Mouse (Mus musculus): ENCODE data around the gene Bcam. TPM values are rescaled to one million over a fixed set of nuclear protein-coding genes. Genes with fewer than 3 reads are reported as not detected.
A peak's percentile ranks its signal among the peaks of the same experiment; 100 is the strongest.

Gene Bcam
- total and polyA plus RNA-seq, 3 experiments = 2.6 to 8.1 TPM; not detected in 1

DNA sequence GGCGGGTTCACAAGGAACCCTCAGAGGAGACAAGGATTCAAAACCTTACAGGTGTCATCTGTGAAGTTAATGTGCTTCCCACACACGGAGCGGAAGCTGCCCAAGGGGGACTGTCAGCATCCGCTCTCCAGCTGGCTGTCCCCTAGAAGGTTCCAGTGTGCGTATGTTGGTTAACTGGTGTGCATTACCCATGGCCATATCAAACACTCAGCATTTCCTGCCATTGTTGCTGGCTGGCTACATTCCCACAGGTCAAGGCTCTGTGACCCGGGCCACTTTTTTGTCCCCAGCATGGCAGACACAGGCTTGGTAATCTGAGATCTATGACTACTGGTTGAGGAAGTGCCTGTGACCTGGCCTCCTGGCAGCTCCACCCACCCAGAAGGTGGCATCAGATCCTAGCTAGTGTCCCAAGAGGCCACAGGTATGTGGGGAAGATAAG is 48.0 kb downstream of the Bcam start:
- Histone ChIP-seq H3K9me3 (replicated peaks; ENCODE audit: insufficient read depth, low read length) (no peaks in the 10 kb centered on the region), H3K4me1 (ENCODE audit: control insufficient read depth in 1 of 2, insufficient read depth in 2 of 2, low read length in 2 of 2) (peaks cover 0 to 10% of the 10 kb centered on the region in 2 experiments; a peak in 2 of 4 replicates), H3K36me3 (ENCODE audit: control insufficient read depth in 1 of 2, insufficient read depth in 2 of 2, low read length in 2 of 2) (peaks cover 0 to 5% of the 10 kb centered on the region in 2 experiments; a peak in 2 of 4 replicates), H3K27me3 (ENCODE audit: control insufficient read depth in 1 of 2, insufficient read depth in 2 of 2, low read length in 2 of 2) (no peaks in the 10 kb centered on the region), H3K4me3 (ENCODE audit: control insufficient read depth in 1 of 2, insufficient read depth in 1 of 2, low read depth in 2 of 2, low read length in 2 of 2) (no peak overlapping the region), H3K27ac (ENCODE audit: control insufficient read depth, low read depth, low read length) (no peak overlapping the region), H3K9ac (ENCODE audit: control insufficient read depth, low read depth, low read length, poor library complexity, severe bottlenecking) (no peak overlapping the region), H3K79me2 (ENCODE audit: control insufficient read depth, insufficient read depth, low read length, poor library complexity) (no peaks in the 10 kb centered on the region)
- TF ChIP-seq MEF2A (IDR thresholded peaks at IDR 0.05; ENCODE audit: extremely low read depth, insufficient replicate concordance, low read depth, low read length, poor library complexity, severe bottlenecking) = no peak
- no peak for TF ChIP-seq MAX (IDR thresholded peaks at IDR 0.05; ENCODE audit: low read length)
- TF ChIP-seq RCOR1 (IDR thresholded peaks at IDR 0.05; ENCODE audit: low read depth, low read length) = no peak
- TF ChIP-seq ZMIZ1 (IDR thresholded peaks at IDR 0.05; ENCODE audit: low read depth, low read length) = no peak
- TF ChIP-seq MXI1 (IDR thresholded peaks at IDR 0.05; ENCODE audit: low read depth, low read length) = no peak
- TF ChIP-seq ETS1 (IDR thresholded peaks at IDR 0.05; ENCODE audit: low read depth, low read length) = no peak
- no peak for TF ChIP-seq E2F4 (IDR thresholded peaks at IDR 0.05; ENCODE audit: borderline replicate concordance, low read depth, low read length)
- TF ChIP-seq USF1 (IDR thresholded peaks at IDR 0.05; ENCODE audit: low read depth, low read length) = no peak
- no peak for TF ChIP-seq SIN3A (IDR thresholded peaks at IDR 0.05; ENCODE audit: low read length)
- TF ChIP-seq HCFC1 (IDR thresholded peaks at IDR 0.05; ENCODE audit: low read depth, low read length) = no peak
- DNase-seq (ENCODE audit: low read depth, low spot score) = peak; percentile 45

DNA sequence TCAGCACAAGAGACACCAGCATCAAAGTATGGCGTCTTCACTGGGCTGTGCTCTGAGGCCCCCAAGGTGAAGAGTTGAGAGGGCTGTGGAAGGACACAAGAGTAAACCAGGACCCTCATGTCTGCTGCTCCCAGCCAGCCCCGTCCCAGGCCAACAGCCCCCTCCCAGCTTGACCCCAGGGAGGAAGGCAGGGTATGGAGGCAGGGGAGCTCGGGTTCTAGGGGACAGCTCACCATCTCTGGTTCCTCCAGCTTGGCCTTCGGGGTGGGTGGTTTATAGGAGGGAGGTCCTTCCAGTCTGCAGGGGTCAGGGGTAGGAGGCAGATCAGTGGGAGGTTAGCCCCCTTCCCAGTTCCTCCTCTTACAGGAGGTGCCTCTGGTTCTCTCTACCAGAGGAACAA is 51.6 kb downstream of the Bcam start:
- Histone ChIP-seq H3K27ac (ENCODE audit: control insufficient read depth, low read depth, low read length) (no peak overlapping the region), H3K9ac (ENCODE audit: control insufficient read depth, low read depth, low read length, poor library complexity, severe bottlenecking) (no peak overlapping the region), H3K4me1 (ENCODE audit: control insufficient read depth in 1 of 2, insufficient read depth in 2 of 2, low read length in 2 of 2) (peaks cover 0 to 21% of the 10 kb centered on the region in 2 experiments; a peak in 2 of 4 replicates), H3K9me3 (replicated peaks; ENCODE audit: insufficient read depth, low read length) (no peaks in the 10 kb centered on the region), H3K27me3 (ENCODE audit: control insufficient read depth in 1 of 2, insufficient read depth in 2 of 2, low read length in 2 of 2) (no peaks in the 10 kb centered on the region), H3K36me3 (ENCODE audit: control insufficient read depth in 1 of 2, insufficient read depth in 2 of 2, low read length in 2 of 2) (peaks cover 0 to 10% of the 10 kb centered on the region in 2 experiments; a peak in 2 of 4 replicates), H3K4me3 (ENCODE audit: control insufficient read depth in 1 of 2, insufficient read depth in 1 of 2, low read depth in 2 of 2, low read length in 2 of 2) (no peak overlapping the region), H3K79me2 (ENCODE audit: control insufficient read depth, insufficient read depth, low read length, poor library complexity) (peaks cover 10% of the 10 kb centered on the region)
- DNase-seq (ENCODE audit: low read depth, low spot score) = no peak
- TF ChIP-seq POLR2A (IDR thresholded peaks at IDR 0.05; ENCODE audit: control insufficient read depth in 1 of 2, insufficient read depth in 1 of 2, low read depth in 1 of 2, low read length in 2 of 2, poor library complexity in 1 of 2) (no peak), ZNF384 (IDR thresholded peaks at IDR 0.05; ENCODE audit: low read depth, low read length) (no peak), UBTF (IDR thresholded peaks at IDR 0.05; ENCODE audit: borderline replicate concordance, insufficient read depth, low read depth, low read length) (no peak), MXI1 (IDR thresholded peaks at IDR 0.05; ENCODE audit: low read depth, low read length) (no peak), ZMIZ1 (IDR thresholded peaks at IDR 0.05; ENCODE audit: low read depth, low read length) (no peak), POLR2AphosphoS2 (IDR thresholded peaks at IDR 0.05; ENCODE audit: low read length) (no peak), USF1 (IDR thresholded peaks at IDR 0.05; ENCODE audit: low read depth, low read length) (no peak), MAX (IDR thresholded peaks at IDR 0.05; ENCODE audit: low read length) (no peak), ZKSCAN1 (IDR thresholded peaks at IDR 0.05; ENCODE audit: low read depth, low read length) (no peak), GABPA (IDR thresholded peaks at IDR 0.05; ENCODE audit: low read depth, low read length) (no peak), CHD1 (IDR thresholded peaks at IDR 0.05; ENCODE audit: low read depth, low read length) (no peak)
